ENCODE assay signal across 14 mouse cellular contexts in the genomic region with DNA sequence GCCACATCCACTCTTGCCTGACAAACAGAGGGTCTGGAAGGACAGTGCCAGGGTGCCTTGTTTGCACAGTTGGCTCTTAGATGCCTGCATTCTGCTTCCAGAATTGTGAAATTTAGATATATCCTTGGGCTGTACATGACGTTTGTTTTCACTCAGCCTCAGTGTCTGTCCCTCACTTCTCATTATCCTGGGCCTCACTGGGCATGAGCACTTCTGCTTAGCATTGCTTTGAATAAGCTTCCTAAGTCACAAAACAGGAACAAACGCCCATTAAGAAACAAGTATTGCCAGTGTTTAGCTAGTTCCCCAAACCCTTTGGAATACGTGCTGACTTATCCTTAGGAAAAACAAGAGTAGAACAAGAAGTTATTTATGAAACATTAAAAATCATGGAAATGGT.
"Had no signal": no experiment of that assay in that cellular context is flagged by ENCODE, and none has a peak within 500 bp of the region (broad histone marks: within the 10 kb centered on the region; RNA-seq: fewer than 3 reads in every experiment).

No protein-coding gene starts in this region.

- H3K27ac ChIP-seq: intestine, embryonic 15.5 days; layer of hippocampus, adult 2 months; midbrain, embryonic 10.5 days; neural tube, embryonic 13.5 days; stomach, embryonic 15.5 days had no signal

- H3K9me3 ChIP-seq: intestine, embryonic 15.5 days; midbrain, embryonic 10.5 days; neural tube, embryonic 13.5 days; stomach, embryonic 15.5 days had no signal

- ATAC-seq: intestine, embryonic 15.5 days; midbrain, embryonic 16.5 days had no signal

- H3K4me3 ChIP-seq: intestine, embryonic 15.5 days; layer of hippocampus, adult 2 months; midbrain, embryonic 10.5 days; neural tube, embryonic 13.5 days; stomach, embryonic 15.5 days had no signal

- DNase-seq: kidney, adult 18-20 months; kidney, postnatal 10 days; kidney, postnatal 4 days; left cerebral cortex, postnatal 4 days; retina, postnatal 1 day; right cerebral cortex, postnatal 14 days; thymus, postnatal 36 days had no signal

- H3K27me3 ChIP-seq: intestine, embryonic 15.5 days; neural tube, embryonic 13.5 days; stomach, embryonic 15.5 days had no signal

- H3K36me3 ChIP-seq: intestine, embryonic 15.5 days; midbrain, embryonic 10.5 days; neural tube, embryonic 13.5 days; stomach, embryonic 15.5 days had no signal

- H3K4me2 ChIP-seq: intestine, embryonic 15.5 days; liver, embryonic 11.5 days; neural tube, embryonic 13.5 days; stomach, embryonic 15.5 days had no signal

- H3K9ac ChIP-seq: intestine, embryonic 15.5 days; neural tube, embryonic 13.5 days; stomach, embryonic 15.5 days had no signal

- H3K4me1 ChIP-seq: intestine, embryonic 15.5 days; neural tube, embryonic 13.5 days; stomach, embryonic 15.5 days had no signal
